Mouse (Mus musculus) liver, embryonic 14.5 days (tissue): ENCODE measurements around the gene Ces2a.

Experiments
- CTCF ChIP-seq: IDR thresholded peaks from 2 replicates; pipeline ENCODE4 v1.5.1; 2016; ENCODE audit warnings: antibody characterized with exemption, low read depth, control low read depth
- EP300 ChIP-seq: IDR thresholded peaks from 2 replicates; pipeline ENCODE4 v1.6.1; 2016; ENCODE audit warnings: antibody characterized with exemption, low read depth

GRCm38 (mm10) chr8:104731451-104731850, 2.4 kb upstream of the Ces2a start:
- TF ChIP-seq CTCF, result no peak
- no peak for TF ChIP-seq EP300
